Mouse (Mus musculus): ENCODE results near the gene Dop1b. TPM values are rescaled to one million over a fixed set of nuclear protein-coding genes. Genes with fewer than 3 reads are reported as not detected.
A peak's percentile ranks its signal among the peaks of the same experiment; 100 is the strongest.

Gene Dop1b
- polyA plus RNA-seq, 2 experiments = 11.6 to 11.8 TPM

DNA sequence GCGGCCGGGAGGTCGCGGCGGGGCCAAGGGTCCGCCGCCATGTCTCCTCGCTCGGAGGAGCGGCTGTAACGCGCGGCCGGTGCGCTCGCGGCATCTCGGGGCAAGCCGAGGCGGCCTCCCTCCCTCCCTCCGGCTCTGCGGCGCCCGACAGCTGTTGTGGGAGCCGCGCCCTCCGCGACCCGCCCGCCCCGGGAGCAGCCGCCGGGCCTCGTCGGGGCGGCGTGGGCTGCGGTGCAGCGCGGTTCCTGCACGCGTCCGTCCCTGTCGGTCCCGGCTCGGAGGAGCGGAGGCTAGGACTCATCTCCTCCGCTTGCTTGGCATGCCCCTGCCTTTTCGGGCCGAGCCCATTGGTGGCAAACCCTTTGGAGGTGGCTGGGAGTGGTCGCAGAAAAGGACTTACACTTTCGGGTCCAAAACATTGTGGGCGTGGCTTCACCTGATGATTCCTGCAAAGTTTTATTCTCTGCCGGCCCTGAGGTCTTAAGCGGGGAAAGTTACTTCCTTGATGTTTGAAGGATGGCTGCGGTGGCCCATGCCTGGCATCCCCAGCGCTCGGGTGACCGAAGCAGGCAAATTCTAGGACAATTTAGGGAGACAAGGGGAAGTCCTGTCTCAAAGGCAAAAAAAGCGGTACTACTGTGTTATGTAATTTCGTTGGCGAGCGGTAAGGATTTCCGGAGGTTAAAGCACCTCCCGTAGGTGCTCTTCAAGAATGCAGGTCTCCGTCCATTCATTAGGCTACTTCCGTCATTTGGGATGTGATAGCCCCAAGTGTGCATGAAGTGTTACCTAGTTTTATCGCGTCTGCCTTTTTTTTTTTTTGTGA lies 121.0 kb downstream of the Dop1b start:
- Histone ChIP-seq H3K36me3 (replicated peaks; ENCODE audit: control insufficient read depth, insufficient read depth, low read depth) (no peaks in the 10 kb centered on the region), H3K4me1 (replicated peaks; ENCODE audit: control insufficient read depth in 2 of 2, insufficient read depth in 2 of 2, low read length in 1 of 2) (peaks cover 15 to 18% of the 10 kb centered on the region in 2 experiments), H3K9ac (replicated peaks) (peak overlapping the region; percentile 84), H3K9me3 (ENCODE audit: control insufficient read depth, low read length) (no peaks in the 10 kb centered on the region; the same call in 1 of the 2 replicates), H3K4me3 (ENCODE audit: insufficient read depth in 1 of 2, low read depth in 2 of 2, low read length in 2 of 2) (peak overlapping the region; percentile 84 to 98), H3K27ac (peak overlapping the region; percentile 65), H3K27me3 (ENCODE audit: control insufficient read depth, insufficient read depth, low read length) (no peaks in the 10 kb centered on the region), H3K4me2 (ENCODE audit: low read depth) (peak overlapping the region; percentile 87)
- TF ChIP-seq CTCF (IDR thresholded peaks at IDR 0.05; ENCODE audit: low read depth) (no peak), EP300 (IDR thresholded peaks at IDR 0.05; ENCODE audit: low read depth) (no peak)
- under 1% methylated on average over 39 of the region's 69 CpGs for WGBS (ENCODE audit: insufficient replicate concordance)
- peak; percentile 39 to 55 (median 39) for DNase-seq (ENCODE audit: low read depth in 3 of 3, low spot score in 3 of 3)
- ATAC-seq (ENCODE audit: insufficient read depth) = peak; percentile 77

DNA sequence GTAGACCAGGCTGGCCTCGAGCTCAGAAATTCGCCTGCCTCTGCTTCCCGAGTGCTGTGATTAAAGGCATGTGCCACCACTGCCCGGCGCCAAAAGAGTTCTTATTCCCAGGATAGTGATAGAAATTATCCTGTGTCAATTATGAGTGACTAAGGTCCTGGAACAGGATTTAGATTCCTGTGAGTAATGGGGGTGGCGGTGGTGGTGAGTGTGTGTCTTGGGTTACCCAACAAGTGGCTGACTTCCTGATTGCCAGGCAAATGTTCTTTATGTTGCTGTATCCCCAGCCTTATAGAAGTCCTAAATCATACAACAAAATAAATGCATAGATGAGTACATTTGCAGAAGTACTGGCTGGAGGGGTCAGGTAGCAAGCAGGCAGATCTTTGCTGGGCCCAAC lies 121.8 kb downstream of the Dop1b start:
- ATAC-seq (ENCODE audit: insufficient read depth) (no peak), DNase-seq (ENCODE audit: low read depth in 3 of 3, low spot score in 3 of 3) (no peak)
- H3K27me3 ChIP-seq (ENCODE audit: control insufficient read depth, insufficient read depth, low read length) = no peaks in the 10 kb centered on the region
- TF ChIP-seq CTCF (IDR thresholded peaks at IDR 0.05; ENCODE audit: low read depth) (no peak), EP300 (IDR thresholded peaks at IDR 0.05; ENCODE audit: low read depth) (no peak)
- 73% methylated on average over 6 of the region's 6 CpGs for WGBS (ENCODE audit: insufficient replicate concordance)
- 0 out of 2 replicates have a peak overlapping the region, but pooled peaks have one; percentile 84 for H3K9ac ChIP-seq (replicated peaks)
- H3K4me1 ChIP-seq (replicated peaks; ENCODE audit: control insufficient read depth in 2 of 2, insufficient read depth in 2 of 2, low read length in 1 of 2) = peaks cover 16 to 18% of the 10 kb centered on the region in 2 experiments
- no peaks in the 10 kb centered on the region for H3K36me3 ChIP-seq (replicated peaks; ENCODE audit: control insufficient read depth, insufficient read depth, low read depth)
- no peak overlapping the region for H3K27ac ChIP-seq
- H3K9me3 ChIP-seq (ENCODE audit: control insufficient read depth, low read length) = no peaks in the 10 kb centered on the region
- H3K4me3 ChIP-seq (ENCODE audit: insufficient read depth in 1 of 2, low read depth in 2 of 2, low read length in 2 of 2) = peak overlapping the region; percentile 84 to 98
- peak overlapping the region; percentile 87 for H3K4me2 ChIP-seq (ENCODE audit: low read depth)

DNA sequence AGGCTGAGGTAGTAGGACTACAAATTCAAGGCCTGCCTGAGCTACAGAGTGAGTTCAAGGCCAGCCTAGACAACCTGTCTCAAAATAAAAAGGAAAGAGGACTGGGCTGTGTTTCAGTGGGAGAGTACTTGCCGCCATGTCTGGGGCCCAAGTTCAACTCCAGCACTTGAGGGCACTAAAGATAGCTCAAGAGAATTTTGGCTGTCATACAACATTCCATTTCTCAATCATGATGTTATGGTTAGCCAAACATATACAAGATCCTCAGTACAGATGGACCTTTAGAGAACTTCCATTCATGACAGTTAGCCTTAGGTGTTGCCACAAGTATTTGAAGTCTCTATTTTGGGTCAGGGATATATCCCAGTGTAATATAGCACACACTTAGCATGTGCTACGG lies 122.4 kb downstream of the Dop1b start:
- no peak for DNase-seq (ENCODE audit: low read depth in 3 of 3, low spot score in 3 of 3)
- no peak overlapping the region; a peak in 1 of 4 replicates for H3K4me3 ChIP-seq (ENCODE audit: insufficient read depth in 1 of 2, low read depth in 2 of 2, low read length in 2 of 2)
- WGBS (ENCODE audit: insufficient replicate concordance) = 70% methylated on average over 2 of the region's 2 CpGs

DNA sequence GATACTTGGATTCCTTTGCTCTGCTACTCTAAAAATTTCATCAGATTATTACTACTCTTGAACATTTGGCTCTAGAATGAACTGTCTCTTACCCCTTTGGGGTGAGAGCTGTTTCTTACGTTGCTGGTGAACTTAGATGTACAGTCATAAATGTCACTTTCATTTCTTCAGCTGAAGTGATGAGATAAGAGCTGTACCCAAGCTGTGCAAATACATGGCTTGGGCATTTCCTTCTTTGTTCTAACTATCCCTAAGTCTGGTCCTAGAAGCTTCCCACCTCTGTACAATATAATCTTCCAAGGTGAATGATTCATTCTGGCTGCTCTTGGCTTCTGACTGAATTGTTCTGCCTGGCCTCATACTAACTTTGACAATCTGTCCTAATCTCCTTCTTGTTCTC lies 127.3 kb downstream of the Dop1b start:
- no peak for DNase-seq (ENCODE audit: low read depth in 3 of 3, low spot score in 3 of 3)
- peaks cover 5 to 8% of the 10 kb centered on the region in 2 experiments; a peak in 3 of 4 replicates for H3K4me1 ChIP-seq (replicated peaks; ENCODE audit: control insufficient read depth in 2 of 2, insufficient read depth in 2 of 2, low read length in 1 of 2)
- ATAC-seq (ENCODE audit: insufficient read depth) = no peak
- H3K4me2 ChIP-seq (ENCODE audit: low read depth) = no peak overlapping the region
- H3K27ac ChIP-seq = no peak overlapping the region
- H3K4me3 ChIP-seq (ENCODE audit: insufficient read depth in 1 of 2, low read depth in 2 of 2, low read length in 2 of 2) = no peak overlapping the region
- H3K9ac ChIP-seq (replicated peaks) = no peak overlapping the region
- H3K36me3 ChIP-seq (replicated peaks; ENCODE audit: control insufficient read depth, insufficient read depth, low read depth) = peaks cover 3% of the 10 kb centered on the region; the same call in 1 of the 2 replicates
- 56% methylated on average over 1 of the region's 1 CpGs for whole genome bisulfite sequencing (ENCODE audit: insufficient replicate concordance)
- no peak for TF ChIP-seq CTCF (IDR thresholded peaks at IDR 0.05; ENCODE audit: low read depth)
- TF ChIP-seq EP300 (IDR thresholded peaks at IDR 0.05; ENCODE audit: low read depth) = no peak
- H3K9me3 ChIP-seq (ENCODE audit: control insufficient read depth, low read length) = no peaks in the 10 kb centered on the region
- no peaks in the 10 kb centered on the region for H3K27me3 ChIP-seq (ENCODE audit: control insufficient read depth, insufficient read depth, low read length)

More for the DNA sequence above, 122.4 kb downstream of the Dop1b start:
- no peak overlapping the region for H3K9ac ChIP-seq (replicated peaks)
- no peaks in the 10 kb centered on the region for H3K36me3 ChIP-seq (replicated peaks; ENCODE audit: control insufficient read depth, insufficient read depth, low read depth)
- TF ChIP-seq CTCF (IDR thresholded peaks at IDR 0.05; ENCODE audit: low read depth) = no peak
- no peak for TF ChIP-seq EP300 (IDR thresholded peaks at IDR 0.05; ENCODE audit: low read depth)
- peaks cover 18 to 19% of the 10 kb centered on the region in 2 experiments for H3K4me1 ChIP-seq (replicated peaks; ENCODE audit: control insufficient read depth in 2 of 2, insufficient read depth in 2 of 2, low read length in 1 of 2)
- H3K9me3 ChIP-seq (ENCODE audit: control insufficient read depth, low read length) = no peaks in the 10 kb centered on the region
- no peak for ATAC-seq (ENCODE audit: insufficient read depth)
- no peaks in the 10 kb centered on the region for H3K27me3 ChIP-seq (ENCODE audit: control insufficient read depth, insufficient read depth, low read length)
- no peak overlapping the region for H3K27ac ChIP-seq
- peak overlapping the region; percentile 87 for H3K4me2 ChIP-seq (ENCODE audit: low read depth)

DNA sequence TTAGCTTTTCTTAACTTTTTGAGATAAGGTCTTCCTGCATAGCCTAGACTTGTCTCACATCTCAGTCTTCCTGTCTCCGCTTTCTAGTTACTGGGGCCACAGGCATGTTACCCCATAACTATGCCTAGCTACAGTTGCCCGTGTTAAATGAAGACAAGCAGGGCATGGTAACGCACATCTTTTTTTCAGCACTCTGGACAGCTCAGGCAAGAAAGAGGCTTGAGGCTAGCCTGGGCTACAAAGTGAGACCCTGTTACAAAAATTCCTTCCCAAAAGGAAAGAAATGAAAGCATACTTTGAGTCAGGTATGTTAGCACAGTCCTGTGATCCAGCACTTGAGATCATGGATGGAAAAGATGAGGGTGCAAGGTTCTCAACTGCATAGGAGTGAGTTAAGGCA lies 138.8 kb downstream of the Dop1b start:
- DNase-seq (ENCODE audit: low read depth in 3 of 3, low spot score in 3 of 3) (no peak), ATAC-seq (ENCODE audit: insufficient read depth) (no peak)
- H3K9ac ChIP-seq (replicated peaks) = no peak overlapping the region
- no peaks in the 10 kb centered on the region for H3K9me3 ChIP-seq (ENCODE audit: control insufficient read depth, low read length)
- H3K27me3 ChIP-seq (ENCODE audit: control insufficient read depth, insufficient read depth, low read length) = no peaks in the 10 kb centered on the region
- no peak overlapping the region for H3K4me2 ChIP-seq (ENCODE audit: low read depth)
- H3K27ac ChIP-seq = no peak overlapping the region
- H3K4me1 ChIP-seq (replicated peaks; ENCODE audit: control insufficient read depth in 2 of 2, insufficient read depth in 2 of 2, low read length in 1 of 2) = no peaks in the 10 kb centered on the region
- WGBS (ENCODE audit: insufficient replicate concordance) = 83% methylated on average over 3 of the region's 3 CpGs
- H3K4me3 ChIP-seq (ENCODE audit: insufficient read depth in 1 of 2, low read depth in 2 of 2, low read length in 2 of 2) = no peak overlapping the region
- peaks cover 64% of the 10 kb centered on the region for H3K36me3 ChIP-seq (replicated peaks; ENCODE audit: control insufficient read depth, insufficient read depth, low read depth)
- TF ChIP-seq CTCF (IDR thresholded peaks at IDR 0.05; ENCODE audit: low read depth) (no peak), EP300 (IDR thresholded peaks at IDR 0.05; ENCODE audit: low read depth) (no peak)

Measured in liver, embryonic 14.5 days (tissue).